In the genomic region with DNA sequence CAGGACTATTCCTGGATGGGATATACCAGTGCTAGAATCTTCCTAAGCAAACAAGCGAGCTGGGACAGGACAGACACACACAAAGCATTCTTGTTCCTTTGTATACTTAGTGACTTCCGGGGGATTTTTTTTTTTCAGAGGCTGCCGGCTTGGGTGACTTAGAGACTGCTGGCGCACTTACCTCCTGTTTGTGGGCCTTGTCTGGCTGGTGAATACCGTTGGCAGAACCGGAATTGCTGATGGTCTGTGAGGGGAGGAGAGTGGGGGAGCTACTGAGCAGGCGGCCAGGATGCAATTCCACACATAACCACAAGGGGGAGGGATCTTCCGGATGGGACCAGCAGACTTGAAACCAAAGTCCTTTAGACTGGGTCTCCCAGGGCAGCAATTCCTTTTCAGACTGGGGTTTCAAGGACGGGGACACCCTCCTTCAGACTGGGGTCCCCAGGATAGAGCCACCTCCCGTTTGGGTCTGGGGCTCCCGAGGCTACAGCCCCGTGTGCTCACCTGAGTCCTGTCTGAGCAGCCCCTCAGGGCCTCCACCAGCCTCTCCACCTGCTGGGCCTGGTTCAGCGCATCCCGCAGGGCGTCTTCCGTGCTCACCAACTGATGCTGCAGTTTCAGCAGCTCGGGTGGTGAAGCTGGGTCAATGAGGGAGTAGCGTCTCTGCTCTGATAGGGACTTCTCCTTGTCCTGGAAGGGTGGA, we compare ENCODE assay signal across 8 mouse cellular contexts. TPM values are rescaled to one million over a fixed set of nuclear protein-coding genes. Genes with fewer than 3 reads are reported as not detected.
DNase-seq lines count a peak whose midpoint lies in the region; ATAC-seq and TF ChIP-seq lines count a peak whose summit lies in the region.

No protein-coding gene starts in this region.

- peak; percentile 88 to 100 (median 99) for TF ChIP-seq CTCF in MEL (IDR thresholded peaks at IDR 0.05 in 2 of 3, conservative IDR thresholded peaks at IDR 0.05 in 1 of 3; ENCODE audit: control insufficient read depth in 1 of 3, insufficient read depth in 1 of 3, low read depth in 2 of 3, low read length in 3 of 3, poor library complexity in 1 of 3, severe bottlenecking in 1 of 3)
- peak; percentile 99 for TF ChIP-seq CTCF in forebrain, postnatal 0 days (IDR thresholded peaks at IDR 0.05; ENCODE audit: low read depth)
- peak; percentile 98 for TF ChIP-seq CTCF in layer of hippocampus, adult 2 months (conservative IDR thresholded peaks at IDR 0.05)

- peak; percentile 95 for DNase-seq in MEL (ENCODE audit: low read depth, low spot score)
- peak; percentile 81 to 84 for DNase-seq in cerebellum, adult 18-20 months
- peak; percentile 92 for DNase-seq in forebrain, postnatal 0 days
- DNase-seq in heart, postnatal 4 days, result peak; percentile 92
- peak; percentile 86 to 90 for DNase-seq in layer of hippocampus, adult 2 months (ENCODE audit: low spot score in 2 of 2)
- DNase-seq in ovary, postnatal 36 days (ENCODE audit: low spot score), result peak; percentile 73
- DNase-seq in thymus, postnatal 14 days, result peak; percentile 94

- TF ChIP-seq EP300 in MEL (IDR thresholded peaks at IDR 0.05; ENCODE audit: low read depth in 1 of 2, low read length in 2 of 2), result peak in 1 of 2 experiments; percentile 51; a peak in 2 of 4 replicates

- H3K36me3 ChIP-seq in MEL (ENCODE audit: control insufficient read depth in 1 of 2, insufficient read depth in 2 of 2, low read length in 2 of 2), result 0 out of 4 replicates have a peak, but pooled peaks cover 0 to 2% of the 10 kb centered on the region in 2 experiments
- H3K36me3 ChIP-seq in forebrain, postnatal 0 days (ENCODE audit: insufficient read depth), result peaks cover 71% of the 10 kb centered on the region
- peaks cover 29% of the 10 kb centered on the region for H3K36me3 ChIP-seq in lung, embryonic 15.5 days

- peak overlapping the region; percentile 22 to 38 for H3K4me3 ChIP-seq in MEL (ENCODE audit: control insufficient read depth in 1 of 2, insufficient read depth in 1 of 2, low read depth in 2 of 2, low read length in 2 of 2)
- no peak overlapping the region for H3K4me3 ChIP-seq in forebrain, postnatal 0 days (ENCODE audit: low read depth, low read length)
- H3K4me3 ChIP-seq in layer of hippocampus, adult 2 months, result no peak overlapping the region
- H3K4me3 ChIP-seq in lung, embryonic 15.5 days, result no peak overlapping the region

- H3K4me1 ChIP-seq in MEL (ENCODE audit: control insufficient read depth in 1 of 2, insufficient read depth in 2 of 2, low read length in 2 of 2), result 0 out of 4 replicates have a peak, but pooled peaks cover 0 to 3% of the 10 kb centered on the region in 2 experiments
- no peaks in the 10 kb centered on the region for H3K4me1 ChIP-seq in forebrain, postnatal 0 days (ENCODE audit: insufficient read depth)
- H3K4me1 ChIP-seq in lung, embryonic 15.5 days, result peaks cover 10% of the 10 kb centered on the region

- no peaks in the 10 kb centered on the region for H3K9me3 ChIP-seq in MEL (replicated peaks; ENCODE audit: insufficient read depth, low read length)
- H3K9me3 ChIP-seq in forebrain, postnatal 0 days (ENCODE audit: low read length), result no peaks in the 10 kb centered on the region
- no peaks in the 10 kb centered on the region for H3K9me3 ChIP-seq in lung, embryonic 15.5 days

- ATAC-seq in forebrain, postnatal 0 days, result peak; percentile 59
- peak; percentile 31 for ATAC-seq in lung, embryonic 15.5 days (ENCODE audit: borderline replicate concordance, extremely low read depth, low FRiP score, low TSS enrichment)

- no peaks in the 10 kb centered on the region for H3K27me3 ChIP-seq in MEL (ENCODE audit: control insufficient read depth in 1 of 2, insufficient read depth in 2 of 2, low read length in 2 of 2)
- H3K27me3 ChIP-seq in forebrain, postnatal 0 days (ENCODE audit: insufficient read depth, low read length), result no peaks in the 10 kb centered on the region
- H3K27me3 ChIP-seq in lung, embryonic 15.5 days, result no peaks in the 10 kb centered on the region

- peak in 1 of 2 experiments; percentile 44; a peak in 1 of 4 replicates for TF ChIP-seq POLR2A in MEL (IDR thresholded peaks at IDR 0.05; ENCODE audit: control insufficient read depth in 1 of 2, insufficient read depth in 1 of 2, low read depth in 1 of 2, low read length in 2 of 2, poor library complexity in 1 of 2)

- H3K79me2 ChIP-seq in MEL (ENCODE audit: control insufficient read depth, insufficient read depth, low read length, poor library complexity), result no peaks in the 10 kb centered on the region

- 25% methylated on average over 18 of the region's 18 CpGs for WGBS in forebrain, postnatal 0 days
- WGBS in lung, embryonic 15.5 days, result 23% methylated on average over 18 of the region's 18 CpGs

- peak overlapping the region; percentile 64 for H3K9ac ChIP-seq in MEL (ENCODE audit: control insufficient read depth, low read depth, low read length, poor library complexity, severe bottlenecking)
- no peak overlapping the region for H3K9ac ChIP-seq in forebrain, postnatal 0 days
- H3K9ac ChIP-seq in lung, embryonic 15.5 days, result 0 out of 2 replicates have a peak overlapping the region, but pooled peaks have one; percentile 25

- peak overlapping the region; percentile 80 for H3K27ac ChIP-seq in MEL (ENCODE audit: control insufficient read depth, low read depth, low read length)
- H3K27ac ChIP-seq in forebrain, postnatal 0 days (ENCODE audit: low read depth, low read length), result no peak overlapping the region
- peak overlapping the region; percentile 49; the same call in 1 of the 2 replicates for H3K27ac ChIP-seq in layer of hippocampus, adult 2 months
- peak overlapping the region; percentile 79 for H3K27ac ChIP-seq in lung, embryonic 15.5 days

- no peak overlapping the region for H3K4me2 ChIP-seq in forebrain, postnatal 0 days (ENCODE audit: low read depth)
- no peak overlapping the region for H3K4me2 ChIP-seq in lung, embryonic 15.5 days

- TF ChIP-seq RAD21 in MEL (IDR thresholded peaks at IDR 0.05; ENCODE audit: low read depth, low read length), result peak; percentile 32

TF ChIP-seq in MEL, 35 proteins besides CTCF, POLR2A, EP300 and RAD21 (continues in another document):
- peak; percentile 31; the same call in 1 of the 2 replicates for TF ChIP-seq TCF12 (IDR thresholded peaks at IDR 0.05; ENCODE audit: low read depth, low read length)
- TF ChIP-seq E2F4 (IDR thresholded peaks at IDR 0.05; ENCODE audit: borderline replicate concordance, low read depth, low read length), result no peak
- 0 out of 2 replicates have a peak, but pooled peaks have one; percentile 47 for TF ChIP-seq MYC (IDR thresholded peaks at IDR 0.05; ENCODE audit: low read depth, low read length)
- TF ChIP-seq BHLHE40 (IDR thresholded peaks at IDR 0.05; ENCODE audit: borderline replicate concordance, low read depth, low read length), result 0 out of 2 replicates have a peak, but pooled peaks have one; percentile 6
- TF ChIP-seq SMC3 (IDR thresholded peaks at IDR 0.05; ENCODE audit: low read depth, low read length), result peak; percentile 75
- TF ChIP-seq ZKSCAN1 (IDR thresholded peaks at IDR 0.05; ENCODE audit: low read depth, low read length), result no peak
- TF ChIP-seq TBP (IDR thresholded peaks at IDR 0.05; ENCODE audit: low read depth, low read length), result peak; percentile 85
- peak; percentile 7; the same call in 1 of the 2 replicates for TF ChIP-seq ZC3H11A (IDR thresholded peaks at IDR 0.05; ENCODE audit: low read depth, low read length)
- no peak for TF ChIP-seq POLR2AphosphoS2 (IDR thresholded peaks at IDR 0.05; ENCODE audit: low read length)
- TF ChIP-seq MXI1 (IDR thresholded peaks at IDR 0.05; ENCODE audit: low read depth, low read length), result 0 out of 2 replicates have a peak, but pooled peaks have one; percentile 20
- TF ChIP-seq CHD2 (IDR thresholded peaks at IDR 0.05; ENCODE audit: low read length), result no peak
- TF ChIP-seq MAFK (IDR thresholded peaks at IDR 0.05; ENCODE audit: borderline replicate concordance, low read depth, low read length), result no peak
- 0 out of 2 replicates have a peak, but pooled peaks have one; percentile 36 for TF ChIP-seq MAX (IDR thresholded peaks at IDR 0.05; ENCODE audit: low read length)
- TF ChIP-seq TAL1 (IDR thresholded peaks at IDR 0.05; ENCODE audit: low read length), result no peak
- peak; percentile 87 for TF ChIP-seq ZNF384 (IDR thresholded peaks at IDR 0.05; ENCODE audit: low read depth, low read length)
- peak; percentile 78 for TF ChIP-seq MAZ (IDR thresholded peaks at IDR 0.05; ENCODE audit: low read depth, low read length)
- TF ChIP-seq KAT2A (conservative IDR thresholded peaks at IDR 0.05; ENCODE audit: low read depth, low read length), result no peak
- no peak for TF ChIP-seq NRF1 (IDR thresholded peaks at IDR 0.05; ENCODE audit: insufficient read depth, low read depth, low read length, poor library complexity, severe bottlenecking)
- TF ChIP-seq RCOR1 (IDR thresholded peaks at IDR 0.05; ENCODE audit: low read depth, low read length), result no peak; the same call in 1 of the 2 replicates
- TF ChIP-seq USF2 (IDR thresholded peaks at IDR 0.05; ENCODE audit: borderline replicate concordance in 1 of 2, insufficient read depth in 1 of 2, low read depth in 1 of 2, low read length in 2 of 2), result no peak
- TF ChIP-seq MEF2A (IDR thresholded peaks at IDR 0.05; ENCODE audit: extremely low read depth, insufficient replicate concordance, low read depth, low read length, poor library complexity, severe bottlenecking), result no peak
- TF ChIP-seq HCFC1 (IDR thresholded peaks at IDR 0.05; ENCODE audit: low read depth, low read length), result peak; percentile 67
- 0 out of 2 replicates have a peak, but pooled peaks have one; percentile 11 for TF ChIP-seq ETS1 (IDR thresholded peaks at IDR 0.05; ENCODE audit: low read depth, low read length)
- no peak for TF ChIP-seq CHD1 (IDR thresholded peaks at IDR 0.05; ENCODE audit: low read depth, low read length)
- peak; percentile 83 for TF ChIP-seq ELF1 (IDR thresholded peaks at IDR 0.05; ENCODE audit: low read depth, low read length)
- no peak for TF ChIP-seq GABPA (IDR thresholded peaks at IDR 0.05; ENCODE audit: low read depth, low read length)
- no peak for TF ChIP-seq USF1 (IDR thresholded peaks at IDR 0.05; ENCODE audit: low read depth, low read length)
- no peak for TF ChIP-seq UBTF (IDR thresholded peaks at IDR 0.05; ENCODE audit: borderline replicate concordance, insufficient read depth, low read depth, low read length)

RNA-seq across cellular contexts. Expression of gene Gtf2ird1, which starts 35.3 kb away (rescaled TPM):
- total RNA-seq in MEL (2012; rRNA removed), result 15.2 and 17.5 TPM in 2 replicates
- 10 to 100 TPM in 1 of 2 experiments, not detected in 1; 54.7 TPM for polyA plus RNA-seq in MEL (2012; ENCODE audit: insufficient read depth in 1 of 2, insufficient read length in 2 of 2, low read depth in 1 of 2, low replicate concordance in 2 of 2, missing spikeins in 1 of 2)
- 33.9 and 47.1 TPM in 2 replicates for total RNA-seq in forebrain, postnatal 0 days (2014; rRNA removed)
- 41.2 and 53.6 TPM in 2 replicates for polyA plus RNA-seq in forebrain, postnatal 0 days (2015; fragmentation: Nextera tagmentation; extraction: Ambion mirVana)
- 10 to 100 TPM; 59.8 to 60.3 TPM for total RNA-seq in heart, postnatal 4 days (2021)
- total RNA-seq in layer of hippocampus, adult 2 months (2021), result 10 to 100 TPM; 22.8 to 25.4 TPM
- 75.2 and 78.0 TPM in 2 replicates for polyA plus RNA-seq in lung, embryonic 15.5 days (2015; fragmentation: Nextera tagmentation; extraction: Ambion mirVana)

Comparison
In these comparisons a context has a peak if more than half of its experiments do, and no peak if none do; other contexts are left out.
1. H3K4me3 ChIP-seq: peak in MEL (2 of 2); none in forebrain, postnatal 0 days (single experiment), layer of hippocampus, adult 2 months (single experiment) and lung, embryonic 15.5 days (single experiment).
2. Peak in every context shown above with its lines, with median percentiles within 50 percentile points of each other: DNase-seq and CTCF ChIP-seq.